Mouse (Mus musculus): Measurements from ENCODE around the gene Cldn17.

Cldn17 gene

GRCm38 (mm10) chr16:88506878-88507277 lies at the start of gene Cldn17:
Gene Cldn17 (minus strand): TSS chr16:88506978.
- no peak for DNase-seq

GRCm38 (mm10) chr16:88542488-88542887 lies 35.7 kb upstream of the Cldn17 start:
- DNase-seq = no peak

GRCm38 (mm10) chr16:88539841-88540487 lies 33.2 kb upstream of the Cldn17 start:
- DNase-seq = no peak

- DNase-seq = no peak
Observed at GRCm38 (mm10) chr16:88511348-88511747, 4.6 kb upstream of the Cldn17 start.

- DNase-seq = no peak
Observed at GRCm38 (mm10) chr16:88508150-88508549, 1.4 kb upstream of the Cldn17 start.

- DNase-seq = no peak
Observed at GRCm38 (mm10) chr16:88506338-88506737, 440 bp downstream of the Cldn17 start.

- DNase-seq = no peak
Observed at GRCm38 (mm10) chr16:88488096-88488495, 18.7 kb downstream of the Cldn17 start.

- DNase-seq = no peak
Observed at GRCm38 (mm10) chr16:88480011-88480774, 26.6 kb downstream of the Cldn17 start.

- DNase-seq = no peak
Observed at GRCm38 (mm10) chr16:88463235-88463634, 43.5 kb downstream of the Cldn17 start.

Data from lung, postnatal 4 days (tissue).